Mouse (Mus musculus): Measurements from ENCODE around the gene Blmh.
A peak's percentile ranks its signal among the peaks of the same experiment; 100 is the strongest.

The Blmh gene

DNA sequence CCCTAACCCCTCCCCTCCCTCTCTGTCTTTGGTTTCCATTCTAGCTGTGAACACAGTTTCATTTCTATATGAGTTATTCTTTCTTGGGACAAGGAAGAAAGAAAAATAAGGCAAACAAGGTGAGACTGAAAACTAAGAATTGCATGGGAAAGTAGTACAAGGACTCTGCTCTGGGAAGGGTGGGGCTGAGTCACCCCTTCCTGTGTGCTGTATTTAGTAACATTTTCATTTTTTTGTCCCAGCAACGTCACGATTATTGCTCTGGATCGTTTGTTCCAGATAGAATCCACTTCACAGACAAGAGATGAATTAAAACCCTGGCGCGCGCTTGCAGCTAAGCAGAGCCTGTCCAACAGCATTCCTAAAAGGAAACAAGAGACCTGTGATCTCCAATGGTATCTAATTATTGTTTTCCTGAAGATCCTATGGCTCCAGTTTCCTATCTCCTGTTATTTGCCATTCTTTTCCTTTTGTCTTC is at the start of gene Blmh:
Gene Blmh, plus strand, starts transcription at position 51 of the 478 bp plus-strand sequence.
- no peak for DNase-seq

DNA sequence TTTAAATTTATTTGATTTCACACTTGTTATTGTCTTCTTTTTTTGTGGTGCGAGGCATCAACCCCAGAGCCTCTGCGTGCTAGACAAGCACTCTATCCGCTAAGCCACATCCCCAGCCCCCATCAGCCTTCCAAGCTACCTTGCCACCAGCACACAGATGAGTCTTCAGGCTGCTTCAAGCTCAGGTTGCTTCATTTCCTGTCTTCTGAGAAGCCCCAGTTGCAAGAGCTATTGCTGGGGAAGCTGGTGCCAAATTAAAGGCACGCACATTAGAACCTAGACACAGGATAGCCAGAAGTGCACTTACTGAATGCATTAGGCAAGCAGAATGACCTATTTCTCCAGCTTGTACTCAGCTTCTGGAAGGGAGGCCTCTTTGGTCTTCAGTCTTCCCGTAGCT is 44.8 kb upstream of the Blmh start:
- no peak for DNase-seq

DNA sequence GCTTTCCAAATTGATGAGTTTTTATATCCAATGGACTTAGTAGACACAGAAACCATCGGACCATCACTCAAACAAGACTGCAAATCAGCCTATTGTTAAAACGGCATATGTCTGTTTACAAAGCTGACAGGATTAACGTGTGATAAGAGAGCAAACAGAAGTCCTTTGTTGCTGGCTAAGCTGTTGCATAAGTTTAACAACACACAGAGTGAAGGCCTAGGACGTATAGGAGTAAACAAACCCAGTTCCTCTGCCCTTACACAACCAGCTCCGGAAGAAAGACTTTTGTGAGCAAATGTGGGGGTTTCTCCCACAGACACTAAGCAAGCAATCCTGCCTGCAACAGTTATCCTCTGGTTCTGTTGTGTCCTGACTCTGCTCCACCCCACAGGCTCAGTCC is 40.2 kb upstream of the Blmh start:
- no peak for DNase-seq

DNA sequence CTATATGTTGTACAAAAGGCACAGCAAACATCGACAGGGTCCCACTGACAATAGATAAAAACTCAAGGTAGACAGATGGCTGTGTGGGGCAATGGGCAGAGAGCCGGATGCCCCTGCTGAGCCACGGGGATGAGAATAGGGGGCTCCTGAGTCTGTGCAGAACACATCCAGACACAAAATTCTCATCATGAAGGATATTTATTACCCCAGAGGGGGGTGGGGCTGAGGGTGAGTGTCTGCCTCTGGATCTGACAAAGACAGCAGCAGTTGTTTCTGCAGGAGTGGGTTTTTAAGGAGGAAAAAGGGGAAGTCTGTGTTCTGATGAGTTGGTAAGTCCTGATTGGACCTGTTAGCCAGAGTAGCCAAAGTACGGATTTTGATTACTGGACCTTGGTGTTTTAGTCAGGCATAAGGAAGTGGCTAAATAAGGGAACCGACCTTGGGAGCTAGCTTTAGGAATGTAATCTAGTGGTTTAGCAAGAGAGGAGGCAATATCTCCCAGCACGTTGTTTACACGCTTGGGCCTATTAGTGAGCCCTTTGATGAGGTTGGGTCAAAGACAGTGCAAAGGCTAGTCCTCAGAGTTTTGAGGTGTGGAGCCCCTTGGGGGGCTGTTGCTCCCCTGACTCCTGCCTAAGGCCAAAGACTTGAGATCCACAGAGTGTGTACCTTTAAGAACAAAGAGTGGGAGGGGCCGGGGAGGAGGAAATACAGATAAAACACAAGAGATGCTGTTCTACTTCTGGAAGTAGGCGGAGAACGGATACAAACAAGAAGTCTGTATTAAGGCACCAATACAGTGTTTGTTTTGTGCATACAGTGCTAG is 35.1 kb upstream of the Blmh start:
- peak in 1 of 2 experiments; percentile 28 for DNase-seq

DNA sequence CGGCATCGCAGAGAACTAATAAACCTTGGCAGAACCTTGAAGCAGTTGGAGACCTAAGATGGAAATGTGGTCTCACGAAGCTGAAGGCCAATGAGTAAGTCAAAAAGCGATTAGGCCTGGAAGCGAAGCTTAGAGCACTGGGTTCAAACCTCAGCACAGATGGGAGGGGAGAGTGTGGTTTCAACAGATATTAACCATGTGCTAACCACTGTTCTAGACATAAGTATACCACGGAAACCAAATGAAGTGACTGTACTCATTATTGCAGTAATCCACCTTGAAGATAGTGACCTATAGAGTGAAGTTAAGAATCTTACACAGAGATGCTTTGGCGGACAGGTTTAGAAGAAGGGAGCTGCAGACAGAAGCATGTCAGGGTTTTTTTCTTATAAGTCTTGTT is 33.4 kb upstream of the Blmh start:
- no peak for DNase-seq

DNA sequence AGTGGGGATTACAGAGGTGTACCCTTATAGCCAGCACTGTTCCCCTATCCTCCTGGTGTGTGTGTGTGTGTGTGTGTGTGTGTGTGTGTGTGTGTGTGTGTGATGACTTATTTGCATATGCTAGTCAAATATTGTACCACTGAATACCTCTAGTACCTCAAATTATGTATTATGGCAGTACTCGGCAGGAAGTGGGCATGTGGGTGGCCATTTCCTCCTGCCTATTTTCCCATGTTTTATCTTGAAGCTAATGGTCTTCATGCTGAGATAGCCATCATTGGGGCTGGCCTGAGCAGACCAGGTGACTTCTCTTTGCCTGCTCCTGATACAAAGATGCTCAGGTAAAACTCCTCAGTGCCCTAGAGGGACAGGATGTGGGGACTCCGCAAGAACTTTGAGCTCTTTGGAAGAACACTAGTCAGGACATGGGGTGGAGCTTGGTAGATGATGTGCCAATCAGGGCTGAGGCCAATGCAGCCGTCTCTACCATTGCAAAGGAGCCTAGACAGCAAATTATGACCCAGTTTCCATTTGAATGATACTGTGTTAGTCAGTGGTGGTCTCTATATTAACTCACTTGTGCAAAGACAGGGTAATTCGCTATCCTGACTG is 32.8 kb upstream of the Blmh start:
- DNase-seq = no peak

DNA sequence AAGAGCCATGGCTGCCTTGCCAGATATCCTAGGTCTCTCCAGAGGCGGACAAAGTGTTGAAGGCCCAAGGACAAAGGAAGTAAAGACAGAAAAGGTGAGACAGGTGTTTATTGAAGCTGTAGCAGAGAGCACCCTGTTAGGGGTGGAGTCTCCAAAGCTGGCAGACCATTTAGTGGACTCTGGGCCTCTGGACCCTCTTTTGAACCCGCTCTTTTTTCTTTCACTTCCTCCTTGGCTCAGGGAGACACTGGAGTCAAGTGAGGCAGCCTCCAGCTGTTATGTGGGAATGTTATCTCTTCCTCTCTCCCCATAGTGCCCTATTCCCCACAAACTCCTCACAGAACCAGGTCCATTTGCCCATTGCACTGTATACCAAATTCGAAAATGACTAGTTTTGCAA is 31.6 kb upstream of the Blmh start:
- no peak for DNase-seq

DNA sequence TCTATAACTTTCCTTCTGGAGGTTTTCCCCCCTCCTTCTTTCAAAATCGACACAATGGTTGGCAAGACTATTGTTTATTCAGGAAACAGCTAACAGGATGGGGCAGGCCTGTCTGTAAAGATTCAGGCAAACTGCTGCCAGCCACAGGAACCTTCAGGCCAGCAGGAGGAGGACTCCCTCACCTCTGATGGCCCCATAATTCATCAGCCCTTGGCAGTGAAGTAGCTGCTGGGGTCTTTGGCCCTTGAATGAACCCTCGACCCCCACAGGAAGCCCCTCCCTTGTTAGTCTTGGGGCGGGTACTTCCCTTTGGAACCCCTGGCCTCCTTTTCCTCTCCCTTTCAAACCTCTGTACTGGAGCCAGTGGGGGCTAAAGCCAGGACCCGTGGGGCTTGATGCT is 31.0 kb upstream of the Blmh start:
- no peak for DNase-seq

DNA sequence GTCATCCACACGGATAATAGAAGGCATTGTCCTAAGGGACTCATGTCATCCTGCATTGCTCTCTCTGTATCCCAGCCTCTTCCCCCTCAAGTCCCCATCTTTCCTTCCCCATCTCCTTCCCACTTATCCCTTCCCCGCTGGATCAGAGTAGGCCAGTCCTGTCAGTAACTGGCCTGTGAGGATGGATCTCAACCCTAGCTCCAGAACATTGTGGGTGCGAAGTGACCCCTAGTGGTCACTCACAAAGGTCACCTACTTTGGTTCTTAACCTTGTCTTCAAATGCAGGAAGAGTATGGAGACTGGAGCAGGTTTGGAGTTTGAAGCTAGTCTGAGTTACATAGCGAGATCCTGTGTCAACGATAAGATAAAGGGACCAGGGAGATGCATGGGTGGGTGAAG is 30.4 kb upstream of the Blmh start:
- peak; percentile 83 for DNase-seq

DNA sequence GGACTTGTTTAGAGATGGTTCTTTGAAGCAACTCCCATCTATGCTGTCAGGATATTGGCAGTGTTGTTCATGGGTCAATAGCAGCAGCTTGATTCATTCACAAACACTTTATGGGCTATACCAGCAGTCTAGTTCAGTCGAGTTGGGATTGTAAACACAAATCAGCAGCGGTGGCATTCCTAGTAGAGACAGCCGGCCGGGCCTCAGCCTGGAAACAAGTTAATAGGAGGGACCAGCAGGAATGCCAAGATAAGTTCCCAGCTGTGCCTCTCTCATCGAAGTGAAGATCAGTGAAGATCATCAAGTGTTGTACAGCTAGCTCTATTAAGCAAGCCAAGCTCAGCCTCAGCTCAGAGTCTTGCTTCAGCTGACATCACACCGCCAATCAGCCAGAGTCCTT is 28.2 kb upstream of the Blmh start:
- DNase-seq = no peak

DNA sequence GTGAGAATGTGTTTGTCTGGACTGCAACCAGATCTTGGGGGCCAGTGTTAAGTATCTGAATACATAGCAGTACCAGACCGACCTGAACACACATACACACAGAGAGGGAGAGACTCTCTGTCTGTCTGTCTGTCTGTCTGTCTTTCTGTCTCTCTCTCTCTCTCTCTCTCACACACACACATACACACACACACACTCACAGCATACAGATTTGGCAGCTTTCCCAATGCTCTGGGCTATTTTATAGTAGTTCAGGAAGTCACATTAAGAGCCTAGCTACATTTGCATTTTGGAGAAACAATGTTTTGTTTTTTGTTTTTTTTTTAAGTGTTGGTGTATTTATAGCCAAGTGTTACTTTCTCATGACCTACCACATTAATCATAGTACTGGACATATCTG is 27.5 kb upstream of the Blmh start:
- DNase-seq = no peak

DNA sequence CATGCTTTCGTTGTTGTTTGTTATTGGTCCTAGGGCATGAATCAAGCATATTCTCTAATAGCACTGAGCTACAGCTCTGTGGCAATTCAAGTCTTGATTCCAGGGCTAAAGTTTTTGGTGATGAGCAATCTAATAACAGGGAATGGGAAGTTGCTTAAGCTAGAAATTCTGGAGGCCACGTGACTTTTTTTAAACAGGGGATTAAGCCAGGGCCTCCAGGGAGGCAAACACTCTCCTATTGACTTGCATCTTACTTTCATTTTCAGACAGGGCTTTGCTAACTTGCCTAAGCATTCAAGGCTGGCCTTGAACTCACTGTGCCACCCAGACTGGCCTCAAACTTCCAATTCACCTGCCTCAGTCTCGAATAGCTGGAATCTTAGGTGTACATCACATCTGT is 26.7 kb upstream of the Blmh start:
- no peak for DNase-seq

DNA sequence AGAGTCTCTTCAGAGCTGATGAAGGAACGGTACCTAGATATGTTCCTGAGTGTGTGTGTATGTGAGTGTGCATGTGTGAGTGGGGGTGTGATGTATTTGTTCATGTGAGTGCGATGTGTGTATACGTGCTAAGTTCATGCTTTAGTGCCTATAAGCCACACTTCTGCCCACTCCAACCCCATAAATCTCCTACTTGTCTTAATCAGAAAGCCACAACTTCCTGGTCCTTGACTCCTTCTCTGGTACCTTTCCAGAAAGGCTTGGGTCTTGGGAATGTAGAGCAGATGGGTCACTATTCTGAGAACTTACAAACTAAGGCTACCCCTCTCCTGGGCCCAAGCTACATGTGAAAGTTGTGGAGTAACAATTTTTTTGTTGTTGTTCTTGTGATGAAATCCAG is 25.9 kb upstream of the Blmh start:
- DNase-seq = no peak

DNA sequence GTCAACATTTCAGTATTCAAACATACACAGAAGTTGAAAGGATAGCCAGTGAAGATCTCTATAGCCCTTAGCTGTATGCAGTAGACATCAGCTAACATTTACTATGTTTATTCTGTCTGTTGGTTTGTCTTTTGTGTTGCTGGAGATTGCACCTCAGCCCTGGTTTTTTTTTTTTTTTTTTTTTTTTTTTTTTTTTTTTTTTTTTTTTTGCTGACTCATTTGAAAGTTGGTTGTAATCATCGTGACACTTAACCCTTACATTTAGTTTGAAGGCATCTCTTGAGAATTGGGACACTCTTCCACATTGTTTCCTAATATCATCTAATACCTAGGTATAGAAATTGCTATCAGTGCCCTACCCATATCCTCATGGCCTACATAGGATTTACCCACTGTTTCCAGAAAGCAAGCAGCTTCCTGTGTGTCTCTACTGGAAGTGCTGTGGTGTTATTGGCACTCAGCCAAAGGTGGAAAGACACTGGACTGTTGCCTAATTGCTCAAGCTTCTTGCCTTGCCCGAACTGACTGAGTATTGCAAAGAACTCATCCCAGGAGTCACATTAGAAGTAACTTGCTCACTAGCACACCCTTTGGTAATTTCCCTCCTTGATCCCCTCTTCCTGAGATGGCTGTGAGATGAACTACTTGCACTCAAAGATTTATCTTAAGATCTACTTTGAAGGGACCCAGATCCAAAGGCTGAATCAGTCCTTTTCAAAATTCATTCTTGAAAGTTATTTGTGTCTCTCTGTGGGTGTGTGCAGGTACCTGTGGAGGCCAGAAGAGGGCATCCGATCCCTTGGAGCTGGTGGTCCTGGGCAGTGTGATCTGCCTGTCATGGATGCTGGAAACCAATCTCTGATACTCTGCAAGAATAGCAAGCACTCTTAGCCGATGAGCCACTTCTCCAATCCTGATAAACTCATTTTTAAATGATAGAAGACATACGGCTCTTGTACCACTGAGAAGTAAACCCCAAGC is 24.6 kb upstream of the Blmh start:
- peak; percentile 46 to 50 for DNase-seq

DNA sequence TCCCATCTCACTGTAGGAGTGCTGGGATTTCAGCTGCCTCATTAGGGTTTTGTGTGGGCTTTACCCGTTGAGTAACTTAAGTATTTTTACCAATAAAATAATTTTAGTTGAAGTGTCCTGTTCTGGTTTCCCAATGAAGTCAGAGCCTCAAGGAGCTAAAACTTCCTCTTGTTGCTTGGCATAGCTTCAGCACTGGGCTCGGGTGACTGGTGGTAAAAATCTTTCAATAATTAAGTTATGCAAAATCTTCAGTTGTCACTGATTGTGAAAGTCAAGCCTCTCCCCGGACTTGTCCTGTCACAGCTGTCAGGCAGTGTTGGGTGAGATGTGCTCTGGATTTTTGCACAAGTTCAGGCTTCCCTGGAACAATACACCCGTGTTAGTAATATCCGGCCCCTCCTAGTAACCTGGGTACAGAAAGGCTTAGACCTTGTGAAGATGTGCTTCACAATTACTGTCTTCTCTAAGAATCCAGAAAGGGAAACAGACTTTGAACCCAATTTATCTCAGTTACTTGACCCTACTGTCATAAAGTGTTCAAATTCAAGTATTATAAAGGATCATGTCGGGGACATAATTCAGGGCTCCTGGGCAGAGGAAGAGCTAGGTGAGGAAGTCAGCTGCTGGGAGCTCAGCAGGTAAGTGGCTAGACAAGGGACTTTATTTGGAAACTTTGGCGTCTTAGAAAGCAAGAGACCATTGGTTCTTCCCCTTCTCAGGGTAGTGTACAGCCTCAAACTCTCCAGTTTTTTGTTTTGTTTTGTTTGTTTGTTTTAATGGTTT is 22.8 kb upstream of the Blmh start, which contains the start of gene Tmigd1:
Gene Tmigd1, plus strand, starts transcription at position 581 of the 783 bp plus-strand sequence.
- DNase-seq = no peak

DNA sequence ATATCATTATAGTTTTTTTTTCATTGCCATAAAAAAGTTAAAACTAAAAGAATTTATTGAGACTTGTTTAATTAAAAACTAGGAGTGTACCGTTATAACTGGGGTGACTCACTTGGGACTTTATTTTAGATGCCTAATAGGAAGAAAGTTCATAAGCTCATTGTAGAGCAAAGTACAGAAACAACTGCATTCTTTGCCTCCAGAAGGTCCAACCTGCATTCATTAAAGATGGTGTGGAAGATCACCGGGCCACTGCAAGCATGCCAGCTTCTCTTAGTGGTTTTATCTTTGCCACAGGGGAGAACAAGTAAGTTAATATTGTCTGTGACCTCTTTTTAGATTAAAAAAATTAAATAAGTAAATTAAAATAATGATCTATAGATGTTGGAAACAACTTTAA is 20.3 kb upstream of the Blmh start:
- DNase-seq = no peak

DNA sequence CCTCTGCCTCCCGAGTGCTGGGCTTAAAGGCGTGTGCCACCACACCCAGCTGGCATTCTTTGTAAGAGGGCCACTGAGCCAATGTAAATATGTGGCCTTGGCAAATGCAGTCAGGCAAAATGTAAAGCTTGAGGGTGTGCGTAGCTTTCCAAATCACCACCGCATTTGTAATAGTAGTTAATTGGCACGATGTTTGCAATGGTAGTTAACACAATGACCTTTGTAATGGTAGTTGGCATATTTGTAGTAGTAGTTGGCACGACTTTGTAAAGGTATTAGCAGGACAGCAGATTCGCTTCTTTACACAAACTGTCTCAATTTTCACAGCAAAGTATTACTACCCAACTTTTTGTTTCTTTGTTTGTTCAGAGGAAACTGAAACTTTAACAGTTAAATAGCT is 16.0 kb upstream of the Blmh start:
- no peak for DNase-seq

DNA sequence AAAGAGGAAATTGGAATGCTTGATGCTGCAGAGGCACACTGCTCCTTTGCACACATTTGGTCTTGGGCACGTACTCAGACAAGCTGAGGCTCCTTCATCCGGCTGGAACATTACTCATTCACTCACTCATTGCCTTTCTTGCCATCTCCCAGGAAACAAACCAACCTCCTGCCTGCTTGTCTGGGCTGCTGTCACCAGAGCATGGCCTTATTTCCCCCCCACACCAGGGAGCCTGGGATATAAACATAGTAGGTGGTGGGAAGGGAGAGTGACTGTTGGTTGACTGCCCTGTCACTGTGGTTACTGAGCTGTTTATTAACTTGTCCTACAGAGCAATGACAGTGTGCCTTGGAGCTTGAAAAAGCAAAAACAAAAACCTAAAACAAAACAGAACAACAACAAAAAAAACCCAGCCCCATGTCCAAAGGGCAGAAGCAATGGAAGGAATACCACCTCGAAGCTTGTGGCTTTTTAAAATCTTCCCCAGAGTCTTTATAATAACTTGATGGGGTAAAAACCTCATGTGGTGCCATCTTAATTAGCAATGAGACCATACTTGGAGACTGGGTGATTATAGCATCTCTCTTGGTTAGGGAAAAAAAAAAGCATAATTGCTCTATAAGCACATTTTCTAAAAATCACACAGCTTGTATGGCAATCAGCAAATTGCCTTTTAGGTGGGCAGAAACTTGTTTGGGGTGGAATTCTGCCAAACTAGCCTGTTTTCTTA is 13.1 kb upstream of the Blmh start:
- DNase-seq = peak; percentile 68 to 75

DNA sequence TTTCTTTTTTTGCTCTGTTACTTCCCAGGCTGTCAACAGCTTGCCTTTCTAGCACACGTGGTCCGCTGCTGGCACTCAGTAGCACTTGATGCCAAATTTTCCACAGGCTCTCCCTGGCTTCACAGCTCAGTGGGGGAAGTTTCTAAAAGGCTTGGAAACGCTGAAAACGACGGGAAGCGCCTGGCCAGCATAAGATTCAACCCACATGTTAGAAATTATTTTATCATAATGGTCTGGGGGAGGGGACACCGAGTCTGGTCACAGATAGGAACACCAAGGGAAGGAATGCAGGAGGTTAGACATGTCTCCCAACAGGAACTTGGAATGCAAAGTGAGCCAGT is 12.6 kb upstream of the Blmh start:
- DNase-seq = peak; percentile 71 to 78

DNA sequence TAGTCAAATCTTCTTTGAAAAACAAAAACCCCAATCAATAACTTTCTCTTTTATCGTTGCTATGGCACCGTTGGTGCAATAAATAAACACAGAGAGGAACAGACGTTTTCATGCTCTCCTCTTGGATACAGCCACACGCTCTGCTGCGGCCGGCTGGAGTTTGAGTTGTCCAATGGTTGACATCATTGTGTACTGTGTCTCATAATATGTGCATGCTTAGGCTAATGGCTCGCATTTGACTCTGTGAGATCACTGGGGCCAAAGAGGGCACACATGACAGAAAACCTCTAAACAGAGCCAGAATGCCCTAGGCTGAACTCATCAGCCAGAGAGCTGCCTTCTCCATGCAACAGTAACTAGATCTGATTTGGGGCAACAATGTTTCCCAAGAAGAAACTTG is 10.2 kb upstream of the Blmh start:
- no peak for DNase-seq

DNA sequence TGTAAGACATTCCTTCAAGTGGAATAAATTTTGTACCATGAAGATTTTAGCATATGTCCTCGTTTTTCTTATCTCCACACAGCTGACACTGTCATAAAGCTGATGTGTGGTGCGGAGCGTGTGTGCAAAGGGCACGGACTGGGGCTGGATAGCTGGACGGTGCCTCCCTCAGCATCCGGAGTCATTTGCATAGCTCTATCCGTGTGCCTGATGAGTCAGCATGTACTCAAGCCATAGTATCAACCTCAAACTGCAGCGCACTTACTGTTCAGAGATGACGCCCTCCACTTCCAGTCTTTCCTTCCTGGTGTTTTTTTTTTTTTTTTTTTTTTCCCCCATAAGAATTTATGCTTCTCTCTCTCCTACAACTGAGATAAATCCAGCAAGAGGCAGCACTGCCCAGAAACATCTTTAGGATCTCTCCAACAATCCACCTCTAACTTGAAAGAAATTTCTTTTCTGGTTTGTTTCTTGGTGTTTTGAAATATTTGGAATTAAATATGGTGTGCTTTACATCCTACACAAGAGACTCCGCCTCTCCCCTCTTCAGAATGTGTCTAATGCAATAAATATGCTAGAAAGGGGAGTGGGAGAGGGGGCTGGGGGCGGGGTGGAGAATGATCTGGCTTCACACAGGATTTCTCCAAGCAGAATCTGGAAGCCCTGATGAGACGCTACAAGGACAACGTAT is 7.9 kb upstream of the Blmh start:
- no peak for DNase-seq

Data from cerebellum, postnatal 10 days (tissue).